ENCODE assay signal across 1 mouse cellular context in the genomic region with DNA sequence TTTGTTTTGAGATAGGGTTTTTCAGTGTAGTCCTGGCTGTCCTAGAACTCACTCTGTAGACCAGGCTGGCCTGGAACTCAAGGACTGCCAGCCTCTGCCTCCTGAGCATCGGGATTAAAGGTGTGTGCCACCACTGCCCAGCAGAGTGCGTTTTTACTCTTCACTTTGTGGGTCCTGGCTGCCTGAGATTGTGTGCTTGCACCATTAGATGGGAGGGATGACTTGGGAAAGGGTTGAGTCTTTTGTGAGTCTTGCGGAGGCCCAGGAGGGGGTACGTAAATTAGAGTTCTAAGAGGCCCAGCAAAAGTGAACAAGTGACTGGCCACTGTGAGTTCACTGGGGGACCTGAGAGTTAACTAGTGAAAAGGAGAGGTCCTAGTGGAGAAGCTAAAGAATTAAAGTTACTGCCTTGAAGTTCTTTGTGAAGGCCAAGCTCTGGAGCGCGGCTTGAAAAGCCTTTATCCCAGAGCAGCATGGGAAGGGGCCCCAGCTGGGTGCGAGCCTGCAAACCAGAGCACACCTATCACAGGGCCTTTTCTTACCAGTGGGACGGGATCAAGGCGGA.
TF ChIP-seq lines count a peak whose summit lies in the region.

No protein-coding gene starts in this region.

TF ChIP-seq in MEL, 35 proteins besides CTCF, POLR2A, EP300 and RAD21 (continued from another document):
- TF ChIP-seq HCFC1 (IDR thresholded peaks at IDR 0.05; ENCODE audit: low read depth, low read length) (peak; percentile 77), CHD2 (IDR thresholded peaks at IDR 0.05; ENCODE audit: low read length) (peak; percentile 47; the same call in 1 of the 2 replicates), ZMIZ1 (IDR thresholded peaks at IDR 0.05; ENCODE audit: low read depth, low read length) (peak; percentile 89), SMC3 (IDR thresholded peaks at IDR 0.05; ENCODE audit: low read depth, low read length) (0 out of 2 replicates have a peak, but pooled peaks have one; percentile 4), ETS1 (IDR thresholded peaks at IDR 0.05; ENCODE audit: low read depth, low read length) (peak; percentile 65), ZNF384 (IDR thresholded peaks at IDR 0.05; ENCODE audit: low read depth, low read length) (no peak), MEF2A (IDR thresholded peaks at IDR 0.05; ENCODE audit: extremely low read depth, insufficient replicate concordance, low read depth, low read length, poor library complexity, severe bottlenecking) (peak; percentile 68; the same call in 1 of the 2 replicates), MYB (IDR thresholded peaks at IDR 0.05; ENCODE audit: low read depth, low read length) (no peak), NELFE (IDR thresholded peaks at IDR 0.05; ENCODE audit: low read depth, low read length) (peak; percentile 69), USF2 (IDR thresholded peaks at IDR 0.05; ENCODE audit: borderline replicate concordance in 1 of 2, insufficient read depth in 1 of 2, low read depth in 1 of 2, low read length in 2 of 2) (no peak), CHD1 (IDR thresholded peaks at IDR 0.05; ENCODE audit: low read depth, low read length) (0 out of 2 replicates have a peak, but pooled peaks have one; percentile 32), MAX (IDR thresholded peaks at IDR 0.05; ENCODE audit: low read length) (0 out of 2 replicates have a peak, but pooled peaks have one; percentile 49), ZC3H11A (IDR thresholded peaks at IDR 0.05; ENCODE audit: low read depth, low read length) (0 out of 2 replicates have a peak, but pooled peaks have one; percentile 11), TCF12 (IDR thresholded peaks at IDR 0.05; ENCODE audit: low read depth, low read length) (peak; percentile 40; the same call in 1 of the 2 replicates), USF1 (IDR thresholded peaks at IDR 0.05; ENCODE audit: low read depth, low read length) (0 out of 2 replicates have a peak, but pooled peaks have one; percentile 26), KAT2A (conservative IDR thresholded peaks at IDR 0.05; ENCODE audit: low read depth, low read length) (no peak), NRF1 (IDR thresholded peaks at IDR 0.05; ENCODE audit: insufficient read depth, low read depth, low read length, poor library complexity, severe bottlenecking) (0 out of 2 replicates have a peak, but pooled peaks have one; percentile 11), MXI1 (IDR thresholded peaks at IDR 0.05; ENCODE audit: low read depth, low read length) (no peak), POLR2AphosphoS5 (IDR thresholded peaks at IDR 0.05; ENCODE audit: borderline replicate concordance, low read depth, low read length) (no peak), ELF1 (IDR thresholded peaks at IDR 0.05; ENCODE audit: low read depth, low read length) (peak; percentile 33; the same call in 1 of the 2 replicates), RCOR1 (IDR thresholded peaks at IDR 0.05; ENCODE audit: low read depth, low read length) (peak; percentile 55; the same call in 1 of the 2 replicates), MAZ (IDR thresholded peaks at IDR 0.05; ENCODE audit: low read depth, low read length) (no peak), UBTF (IDR thresholded peaks at IDR 0.05; ENCODE audit: borderline replicate concordance, insufficient read depth, low read depth, low read length) (no peak)
